Mouse (Mus musculus): ENCODE results near the gene Adora3.

Adora3 gene

GRCm38 (mm10) chr3:105870558-105870957 is at the start of gene Adora3, which contains the start of gene Tmigd3:
Gene Adora3 (plus strand): TSS chr3:105870858.
Gene Tmigd3 (plus strand): TSS chr3:105870903.
- no peak for DNase-seq (ENCODE audit: low spot score)

- DNase-seq (ENCODE audit: low spot score) = no peak
Observed at GRCm38 (mm10) chr3:105821504-105821903, 49.2 kb upstream of the Adora3 start.

- DNase-seq (ENCODE audit: low spot score) = no peak
Observed at GRCm38 (mm10) chr3:105823609-105824008, 47.0 kb upstream of the Adora3 start.

- DNase-seq (ENCODE audit: low spot score) = no peak
Observed at GRCm38 (mm10) chr3:105824103-105824502, 46.6 kb upstream of the Adora3 start.

- no peak for DNase-seq (ENCODE audit: low spot score)
Observed at GRCm38 (mm10) chr3:105824704-105825103, 46.0 kb upstream of the Adora3 start.

GRCm38 (mm10) chr3:105825501-105826161 is 45.0 kb upstream of the Adora3 start:
- peak; percentile 77 for DNase-seq (ENCODE audit: low spot score)

GRCm38 (mm10) chr3:105831584-105831983 is 39.1 kb upstream of the Adora3 start:
- no peak for DNase-seq (ENCODE audit: low spot score)

GRCm38 (mm10) chr3:105835875-105836274 is 34.8 kb upstream of the Adora3 start:
- DNase-seq (ENCODE audit: low spot score) = no peak

GRCm38 (mm10) chr3:105836883-105837282 is 33.8 kb upstream of the Adora3 start:
- DNase-seq (ENCODE audit: low spot score) = no peak

- no peak for DNase-seq (ENCODE audit: low spot score)
Observed at GRCm38 (mm10) chr3:105838655-105839054, 32.0 kb upstream of the Adora3 start.

GRCm38 (mm10) chr3:105839836-105840235 is 30.8 kb upstream of the Adora3 start:
- no peak for DNase-seq (ENCODE audit: low spot score)

- DNase-seq (ENCODE audit: low spot score) = peak; percentile 43
Observed at GRCm38 (mm10) chr3:105846294-105847069, 24.2 kb upstream of the Adora3 start.

GRCm38 (mm10) chr3:105853781-105854180 is 16.9 kb upstream of the Adora3 start:
- DNase-seq (ENCODE audit: low spot score) = no peak

- DNase-seq (ENCODE audit: low spot score) = no peak
Observed at GRCm38 (mm10) chr3:105854786-105855185, 15.9 kb upstream of the Adora3 start.

- no peak for DNase-seq (ENCODE audit: low spot score)
Observed at GRCm38 (mm10) chr3:105857513-105857912, 13.1 kb upstream of the Adora3 start.

GRCm38 (mm10) chr3:105861747-105862366 is 8.8 kb upstream of the Adora3 start:
- no peak for DNase-seq (ENCODE audit: low spot score)

GRCm38 (mm10) chr3:105864123-105864522 is 6.5 kb upstream of the Adora3 start:
- no peak for DNase-seq (ENCODE audit: low spot score)

- no peak for DNase-seq (ENCODE audit: low spot score)
Observed at GRCm38 (mm10) chr3:105865122-105865521, 5.5 kb upstream of the Adora3 start.

GRCm38 (mm10) chr3:105868135-105868534 is 2.5 kb upstream of the Adora3 start:
- peak; percentile 35 for DNase-seq (ENCODE audit: low spot score)

GRCm38 (mm10) chr3:105872034-105872433 is 1.4 kb downstream of the Adora3 start:
- no peak for DNase-seq (ENCODE audit: low spot score)

GRCm38 (mm10) chr3:105872579-105872978 is 1.9 kb downstream of the Adora3 start:
- no peak for DNase-seq (ENCODE audit: low spot score)

- DNase-seq (ENCODE audit: low spot score) = no peak
Observed at GRCm38 (mm10) chr3:105873451-105874445, 3.1 kb downstream of the Adora3 start.
